Mouse (Mus musculus) intestine, embryonic 14.5 days (tissue): ENCODE results near the gene Spint4. TPM values are rescaled to one million over a fixed set of nuclear protein-coding genes. Genes with fewer than 3 reads are reported as not detected.
A peak's percentile ranks its signal among the peaks of the same experiment; 100 is the strongest.

Source experiments
- ATAC-seq: fragments of 200-750 bp; cut with Nextera tagmentation; replicated peaks from 2 replicates; pipeline ENCODE4 v1.8.0; 2017; ENCODE audit warnings: low read depth, moderate number of reproducible peaks, moderate TSS enrichment, moderate library complexity; ENCODE audit not compliant: low FRiP score, low TSS enrichment
- DNase-seq: peaks from one replicate; pipeline ENCODE4 v3.0.0-alpha.2; 2018; ENCODE audit warnings: low spot score
- H3K27ac ChIP-seq: fragments of 300-500 bp; sonication (generic); 2 replicates; pipeline ENCODE4 v1.5.1; 2014; ENCODE audit warnings: low read depth, mild to moderate bottlenecking, control low read depth
- H3K27me3 ChIP-seq: fragments of 300-500 bp; sonication (generic); replicated peaks from 2 replicates; pipeline ENCODE4 v1.6.1; 2014; ENCODE audit warnings: low read length, control low read depth; ENCODE audit not compliant: control insufficient read depth, insufficient read depth
- H3K36me3 ChIP-seq: fragments of 300-500 bp; sonication (generic); 2 replicates; pipeline ENCODE4 v1.6.1; 2014; ENCODE audit warnings: low read length, control low read depth; ENCODE audit not compliant: control insufficient read depth, insufficient read depth
- H3K4me1 ChIP-seq: fragments of 300-500 bp; sonication (generic); replicated peaks from 2 replicates; pipeline ENCODE4 v1.6.1; 2014; ENCODE audit warnings: low read length, control low read depth, mixed read lengths; ENCODE audit not compliant: control insufficient read depth, insufficient read depth
- H3K4me2 ChIP-seq: fragments of 300-500 bp; sonication (generic); 2 replicates; pipeline ENCODE4 v1.6.1; 2014; ENCODE audit warnings: low read length
- H3K4me3 ChIP-seq: fragments of 300-500 bp; sonication (generic); 2 replicates; pipeline ENCODE4 v1.5.1; 2014; ENCODE audit warnings: low read depth, low read length, control low read depth, mixed read lengths
- H3K9ac ChIP-seq: fragments of 300-500 bp; sonication (generic); 2 replicates; pipeline ENCODE4 v1.6.1; 2014; ENCODE audit warnings: mild to moderate bottlenecking, low read length
- H3K9me3 ChIP-seq: fragments of 300-500 bp; sonication (generic); 2 replicates; pipeline ENCODE4 v1.6.1; 2016; ENCODE audit warnings: low read length, control low read depth; ENCODE audit not compliant: control insufficient read depth
- WGBS: fragments of 180-500 bp; shearing (Covaris S2); extraction: QIAGEN DNeasy Blood & Tissue Kit; methylation state at CpG from one replicate; pipeline ENCODE4 v1.1.7; 2014; 5-methylcytosine and 5-hydroxymethylcytosine counted together
- polyA plus RNA-seq: library from polyadenylated mRNA; unstranded; fragments of >200 nt; fragmentation: Nextera tagmentation; extraction: Ambion mirVana; gene quantifications from 2 replicates; pipeline ENCODE4 v1.2.1, GENCODE M21; 2014

Spint4 gene
- polyA plus RNA-seq, 1 experiment from 2014 or later, result not detected

- H3K4me3 ChIP-seq, result no peak overlapping the region
- no peaks in the 10 kb centered on the region for H3K27me3 ChIP-seq
- no peak overlapping the region for H3K27ac ChIP-seq
- 0 out of 2 replicates have a peak, but pooled peaks cover 6% of the 10 kb centered on the region for H3K4me1 ChIP-seq
- H3K4me2 ChIP-seq, result no peak overlapping the region
- no peak overlapping the region for H3K9ac ChIP-seq
- WGBS, result 73% methylated on average over 16 of the region's 16 CpGs
- no peaks in the 10 kb centered on the region for H3K36me3 ChIP-seq
- ATAC-seq (no peak), DNase-seq (no peak)
- H3K9me3 ChIP-seq, result no peaks in the 10 kb centered on the region
These were observed 21.2 kb upstream of the Spint4 start for GRCm38 (mm10) chr2:164676916-164677685.

DNA sequence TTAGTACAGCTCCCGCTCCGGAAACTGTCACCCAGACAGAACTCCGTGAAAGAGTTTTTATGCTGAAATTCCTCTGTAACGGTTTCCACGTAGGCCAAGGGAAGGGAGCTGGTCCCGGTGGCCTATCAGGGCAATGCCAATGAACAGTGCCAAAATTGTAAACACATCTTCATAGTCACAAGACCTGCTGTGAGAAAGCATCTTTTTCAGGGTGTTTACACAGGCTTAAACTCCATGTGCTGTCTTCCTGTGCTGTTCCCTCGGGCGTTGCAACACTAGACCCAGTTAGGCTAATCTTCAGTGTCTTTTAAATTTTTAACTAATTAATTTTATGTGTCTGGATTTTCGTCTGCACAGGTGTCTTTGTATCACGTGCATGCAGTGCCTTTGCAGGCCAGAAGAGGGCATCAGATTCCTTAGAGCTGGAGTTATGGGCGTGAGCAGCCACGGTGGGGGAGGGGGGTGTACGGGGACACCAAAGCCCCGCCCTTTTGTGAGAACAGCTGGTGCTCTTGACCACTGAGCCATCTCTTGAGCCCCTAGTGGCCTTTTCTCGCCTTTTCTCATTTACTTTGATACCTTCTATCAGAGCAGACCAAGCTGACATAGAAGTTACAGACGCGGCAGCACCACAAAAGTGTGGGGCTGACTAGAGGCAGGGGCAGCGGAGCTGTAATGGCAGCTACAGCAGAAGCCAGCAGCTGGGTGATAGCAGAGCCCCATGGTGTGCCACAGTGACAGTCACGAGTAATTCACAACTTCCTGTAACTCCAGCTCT lies 19.3 kb upstream of the Spint4 start:
- Histone ChIP-seq H3K36me3 (no peaks in the 10 kb centered on the region), H3K9me3 (no peaks in the 10 kb centered on the region), H3K4me2 (peak overlapping the region; percentile 39), H3K4me3 (peak overlapping the region; percentile 8; the same call in 1 of the 2 replicates), H3K9ac (no peak overlapping the region), H3K27me3 (no peaks in the 10 kb centered on the region), H3K4me1 (0 out of 2 replicates have a peak, but pooled peaks cover 6% of the 10 kb centered on the region), H3K27ac (0 out of 2 replicates have a peak overlapping the region, but pooled peaks have one; percentile 6)
- DNase-seq (peak; percentile 88), ATAC-seq (0 out of 2 replicates have a peak, but pooled peaks have one; percentile 50)
- 17% methylated on average over 19 of the region's 19 CpGs for WGBS

- ATAC-seq, result no peak
- Histone ChIP-seq H3K4me1 (0 out of 2 replicates have a peak, but pooled peaks cover 6% of the 10 kb centered on the region), H3K36me3 (no peaks in the 10 kb centered on the region), H3K27ac (0 out of 2 replicates have a peak overlapping the region, but pooled peaks have one; percentile 4), H3K9ac (no peak overlapping the region), H3K9me3 (no peaks in the 10 kb centered on the region), H3K27me3 (no peaks in the 10 kb centered on the region), H3K4me2 (no peak overlapping the region), H3K4me3 (no peak overlapping the region)
- WGBS, result 34% methylated on average over 3 of the region's 3 CpGs
- DNase-seq, result no peak
These were observed 18.4 kb upstream of the Spint4 start for GRCm38 (mm10) chr2:164679906-164680305.

DNA sequence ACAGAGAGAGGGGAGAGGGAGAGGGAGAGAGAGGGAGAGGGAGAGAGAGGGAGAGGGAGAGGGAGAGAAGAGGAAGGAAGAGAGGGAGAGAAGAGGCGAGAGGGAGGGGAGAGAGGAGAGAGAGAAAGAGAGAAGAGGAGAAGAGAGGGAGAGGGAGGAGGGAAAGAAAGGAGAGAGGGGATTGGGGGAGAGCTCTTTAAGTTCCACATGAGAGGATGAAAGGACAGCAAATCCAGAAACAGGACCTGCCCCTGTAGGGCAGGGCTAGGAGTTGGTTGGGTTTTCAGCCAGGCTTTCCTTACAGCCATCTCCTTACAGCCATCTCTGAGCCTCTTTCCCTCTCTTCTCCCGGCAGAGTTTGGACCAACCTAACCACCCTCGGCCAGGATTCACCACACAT lies 13.5 kb upstream of the Spint4 start, which contains the start of gene Wfdc13:
Gene Wfdc13, plus strand, starts transcription at position 301 of the 400 bp plus-strand sequence.
- no peak within 1 kb of the TSS for H3K4me2 ChIP-seq

DNA sequence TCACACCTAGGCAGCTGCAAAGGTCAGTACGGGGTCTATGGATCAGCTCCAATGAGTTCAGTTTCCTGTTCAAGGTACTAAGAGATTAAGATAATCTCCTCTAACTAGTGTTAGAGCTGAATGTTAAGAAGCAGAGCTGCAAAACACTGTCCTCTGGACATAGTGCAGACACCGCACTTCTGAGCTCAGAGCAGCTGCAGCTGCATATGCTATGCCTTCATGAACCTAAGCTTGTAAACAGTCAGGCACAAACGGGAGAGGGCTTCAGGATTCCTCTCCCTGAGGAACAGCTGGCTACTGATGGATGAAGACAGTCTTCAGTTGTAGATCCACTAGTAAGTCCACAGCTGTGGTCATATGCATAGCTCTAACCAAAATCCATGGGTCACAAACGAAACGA lies 2.7 kb downstream of the Spint4 start:
- Histone ChIP-seq H3K4me1 (no peaks in the 10 kb centered on the region), H3K36me3 (no peaks in the 10 kb centered on the region), H3K4me3 (no peak overlapping the region), H3K9ac (no peak overlapping the region), H3K9me3 (0 out of 2 replicates have a peak, but pooled peaks cover 3% of the 10 kb centered on the region), H3K27me3 (no peaks in the 10 kb centered on the region), H3K4me2 (no peak overlapping the region), H3K27ac (no peak overlapping the region)
- no peak for DNase-seq
- ATAC-seq, result no peak
- WGBS, result 42% methylated on average over 5 of the region's 5 CpGs

More for the DNA sequence above, 13.5 kb upstream of the Spint4 start, which contains the start of gene Wfdc13:
- no peak for DNase-seq
- no peak within 1 kb of the TSS for H3K27ac ChIP-seq
- no peaks in the 10 kb centered on the region for H3K36me3 ChIP-seq
- 73% methylated on average over 3 of the region's 3 CpGs for WGBS
- no peak for ATAC-seq
- H3K4me3 ChIP-seq, result no peak within 1 kb of the TSS
- no peaks in the 10 kb centered on the region for H3K27me3 ChIP-seq
- H3K9ac ChIP-seq, result no peak within 1 kb of the TSS
- H3K9me3 ChIP-seq, result no peaks in the 10 kb centered on the region
- no peaks in the 10 kb centered on the region for H3K4me1 ChIP-seq

GRCm38 (mm10) chr2:164701761-164702160 lies 3.5 kb downstream of the Spint4 start:
- WGBS, result 89% methylated on average over 5 of the region's 5 CpGs
- Histone ChIP-seq H3K27me3 (no peaks in the 10 kb centered on the region), H3K27ac (no peak overlapping the region), H3K9me3 (0 out of 2 replicates have a peak, but pooled peaks cover 3% of the 10 kb centered on the region), H3K36me3 (no peaks in the 10 kb centered on the region), H3K4me3 (no peak overlapping the region), H3K4me2 (no peak overlapping the region), H3K4me1 (no peaks in the 10 kb centered on the region), H3K9ac (no peak overlapping the region)
- DNase-seq (no peak), ATAC-seq (no peak)

- Histone ChIP-seq H3K4me2 (no peak overlapping the region), H3K4me1 (no peaks in the 10 kb centered on the region), H3K27ac (no peak overlapping the region), H3K36me3 (no peaks in the 10 kb centered on the region), H3K27me3 (no peaks in the 10 kb centered on the region), H3K9me3 (0 out of 2 replicates have a peak, but pooled peaks cover 3% of the 10 kb centered on the region), H3K9ac (no peak overlapping the region), H3K4me3 (no peak overlapping the region)
- ATAC-seq, result no peak
- no peak for DNase-seq
- WGBS, result 79% methylated on average over 5 of the region's 5 CpGs
These were observed 5.9 kb downstream of the Spint4 start for GRCm38 (mm10) chr2:164704235-164704634.

DNA sequence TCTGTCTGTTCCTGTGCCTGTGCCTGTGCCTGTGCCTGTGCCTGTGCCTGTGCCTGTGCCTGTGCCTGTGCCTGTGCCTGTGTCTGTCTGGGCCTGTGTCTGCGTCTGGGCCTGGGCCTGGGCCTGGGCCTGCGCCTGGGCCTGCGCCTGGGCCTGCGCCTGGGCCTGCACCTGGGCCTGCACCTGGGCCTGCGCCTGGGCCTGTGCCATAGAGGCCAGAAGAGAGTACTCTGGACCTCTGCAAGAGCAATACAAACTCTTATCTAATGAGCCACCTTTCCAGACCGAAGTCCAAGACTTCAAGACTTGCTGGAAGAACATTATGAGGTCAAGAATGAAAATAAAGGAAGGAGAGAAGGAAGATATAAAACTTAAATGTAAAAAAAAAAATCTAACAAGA lies 7.0 kb downstream of the Spint4 start:
- Histone ChIP-seq H3K4me2 (no peak overlapping the region), H3K9ac (no peak overlapping the region), H3K9me3 (0 out of 2 replicates have a peak, but pooled peaks cover 3% of the 10 kb centered on the region), H3K4me1 (no peaks in the 10 kb centered on the region), H3K4me3 (no peak overlapping the region), H3K36me3 (no peaks in the 10 kb centered on the region), H3K27ac (no peak overlapping the region), H3K27me3 (no peaks in the 10 kb centered on the region)
- no peak for ATAC-seq
- 87% methylated on average over 6 of the region's 6 CpGs for WGBS
- DNase-seq, result no peak
